Mouse (Mus musculus) telencephalon, adult 2 months (tissue): ENCODE data around the gene Hdac9.
A peak's percentile ranks its signal among the peaks of the same experiment; 100 is the strongest.

Experiments
- DNase-seq: peaks from one replicate; pipeline ENCODE4 v3.0.0-alpha.2; 2011; ENCODE audit warnings: low read depth, low spot score

Hdac9 gene

DNA sequence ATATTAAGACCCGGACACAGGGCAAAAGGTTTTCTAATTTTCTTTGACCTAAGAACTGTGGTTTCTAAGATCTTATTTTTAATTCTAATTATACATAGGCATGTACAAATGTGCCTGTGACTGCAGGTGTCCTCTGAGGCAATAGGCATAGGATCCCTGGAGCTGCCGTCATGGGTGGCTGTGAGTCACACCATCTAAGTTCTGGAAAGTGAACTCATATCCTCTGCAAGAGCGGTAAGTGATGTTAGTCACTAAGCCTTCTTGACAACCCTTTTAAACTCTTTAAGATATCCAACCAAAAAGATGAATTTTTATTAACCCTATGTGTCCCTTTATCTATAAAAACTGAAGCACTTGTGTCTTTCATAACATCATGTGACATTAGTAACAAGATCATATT is 304.4 kb downstream of the Hdac9 start:
- no peak for DNase-seq

DNA sequence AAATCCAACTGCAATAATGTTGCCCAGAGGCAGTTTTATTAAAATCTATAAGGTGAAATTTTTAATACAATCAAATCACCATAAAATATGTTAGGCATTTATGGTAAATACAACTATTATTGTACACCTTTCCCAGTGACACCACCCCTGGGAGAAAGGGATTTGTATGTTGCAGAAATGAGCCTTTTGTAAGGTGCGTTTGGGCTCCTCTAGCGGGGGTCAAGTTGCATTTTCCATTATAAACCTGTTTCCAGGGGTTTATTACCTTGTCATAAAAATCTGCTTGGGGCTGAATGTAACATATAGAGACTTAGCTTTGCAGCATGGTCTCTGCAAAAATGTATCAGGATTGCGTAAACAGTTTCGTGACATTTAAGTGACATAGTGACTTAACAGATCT is 312.4 kb downstream of the Hdac9 start:
- DNase-seq = no peak

DNA sequence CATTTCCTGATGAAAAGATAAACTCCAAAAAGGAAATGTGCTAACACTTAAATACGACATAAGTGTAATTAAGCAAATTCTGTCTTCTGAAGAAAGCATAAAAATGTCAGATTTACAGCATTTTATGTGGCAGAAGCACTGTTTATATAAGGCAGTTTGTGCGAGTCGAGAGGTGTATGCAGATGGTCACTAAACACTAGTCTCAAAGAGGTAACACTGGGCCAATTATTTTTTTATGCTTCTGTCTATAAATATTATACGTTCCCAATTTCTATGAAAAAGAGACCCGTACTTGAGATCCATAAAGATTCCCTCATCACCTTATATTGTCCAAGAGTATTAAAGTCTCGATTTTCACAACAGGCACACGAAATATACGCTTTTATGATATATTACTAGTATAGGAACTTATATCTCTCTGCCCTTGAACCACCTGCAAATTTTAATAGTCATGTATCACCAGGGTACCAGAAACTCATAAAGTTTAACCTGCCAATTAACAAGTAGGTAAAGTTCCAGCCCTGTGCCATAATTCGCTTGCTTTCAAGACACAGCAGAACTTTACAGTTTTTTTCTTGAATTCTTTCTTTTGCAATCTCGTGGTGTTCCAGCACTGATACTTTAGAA is 322.6 kb downstream of the Hdac9 start:
- no peak for DNase-seq

DNA sequence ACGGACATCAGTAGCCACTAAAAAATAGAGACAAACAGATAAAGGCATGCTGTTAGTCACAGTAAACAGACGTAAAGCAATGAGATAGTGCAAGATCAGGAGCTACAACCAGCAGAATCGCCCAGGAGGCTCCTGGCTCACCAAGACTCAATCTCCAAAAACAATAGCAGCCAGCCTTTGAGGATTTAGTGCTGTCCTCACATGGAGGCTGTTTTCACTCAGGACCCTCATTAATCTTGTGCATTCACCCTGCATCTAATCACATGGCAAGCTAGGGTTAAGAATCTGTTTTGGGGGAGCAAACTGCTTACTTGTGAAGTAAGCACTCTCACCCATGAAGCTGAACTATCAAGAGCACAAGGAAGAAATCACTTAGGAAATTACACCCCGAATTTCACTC is 329.7 kb downstream of the Hdac9 start:
- DNase-seq = no peak

DNA sequence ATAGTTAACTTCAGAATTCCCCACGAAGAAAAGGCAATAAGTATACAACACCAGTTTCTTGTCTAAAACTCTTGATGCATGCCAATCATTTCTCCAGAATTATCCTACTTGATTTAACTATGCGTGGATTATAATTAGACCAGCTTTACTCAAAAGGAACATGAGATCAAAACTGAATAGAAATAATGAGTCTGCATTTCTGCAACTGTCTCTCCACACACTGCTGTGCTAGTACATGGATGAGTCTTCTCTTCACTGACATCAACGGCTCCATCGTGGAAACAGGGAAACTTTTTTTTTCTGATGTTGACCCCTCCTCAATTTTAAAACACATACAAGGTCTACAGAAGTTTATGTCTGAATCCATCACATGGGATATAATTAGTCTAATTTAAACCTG is 334.4 kb downstream of the Hdac9 start:
- no peak for DNase-seq

DNA sequence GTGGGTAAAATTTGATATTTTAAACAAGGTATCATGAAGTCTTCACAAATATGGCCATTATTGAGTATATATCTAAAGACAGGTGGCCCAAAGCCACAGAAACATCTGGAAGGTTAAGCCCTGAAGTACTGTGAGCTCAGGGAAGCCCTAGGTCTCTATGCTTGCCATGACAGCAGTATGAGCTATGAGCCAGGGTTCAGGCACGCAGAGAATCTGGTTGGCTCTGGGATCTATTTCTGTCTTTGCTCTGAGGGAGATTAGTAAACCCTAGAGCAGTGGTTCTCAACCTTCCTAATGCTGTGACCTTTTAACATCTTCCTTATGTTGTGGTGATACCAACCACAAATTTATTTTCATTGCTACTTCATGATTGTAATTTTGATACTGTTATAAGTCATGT is 337.7 kb downstream of the Hdac9 start:
- DNase-seq = no peak

DNA sequence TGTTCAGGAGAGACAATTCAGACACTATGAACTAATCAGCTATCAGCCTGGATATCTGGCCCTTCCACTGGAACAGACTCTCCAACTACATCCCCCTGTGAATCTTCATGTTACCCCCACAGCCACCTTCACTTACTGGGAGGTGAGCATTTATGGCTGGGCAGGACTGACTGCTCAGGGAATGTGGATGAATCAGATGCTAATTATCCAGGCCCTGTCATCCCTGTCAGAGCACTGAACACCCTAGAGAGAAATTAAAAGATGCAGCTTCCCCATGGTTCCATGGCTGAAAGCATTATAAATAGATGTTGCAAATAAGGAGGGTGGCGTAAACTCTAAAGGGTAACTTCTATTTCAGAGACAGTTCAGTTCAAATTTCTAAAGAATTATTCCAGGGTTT is 345.8 kb downstream of the Hdac9 start:
- no peak for DNase-seq

DNA sequence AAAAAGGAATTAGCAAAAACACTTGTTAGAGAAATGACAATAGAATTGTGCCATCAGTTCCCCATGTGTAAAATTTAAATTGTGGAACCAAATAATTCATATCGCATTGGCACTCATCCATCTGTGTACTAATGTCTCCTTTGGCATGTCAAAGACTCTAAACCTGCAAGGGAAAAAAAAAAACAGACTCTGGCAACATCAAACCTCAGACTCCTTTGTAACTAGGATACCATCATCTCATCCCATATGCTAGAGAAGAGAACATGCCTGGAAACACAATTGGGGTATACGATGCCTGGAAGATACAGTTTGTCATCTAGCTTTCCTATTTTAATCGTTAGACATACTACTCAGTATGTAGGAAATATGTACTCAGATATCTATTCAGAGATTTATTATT is 347.4 kb downstream of the Hdac9 start:
- no peak for DNase-seq

DNA sequence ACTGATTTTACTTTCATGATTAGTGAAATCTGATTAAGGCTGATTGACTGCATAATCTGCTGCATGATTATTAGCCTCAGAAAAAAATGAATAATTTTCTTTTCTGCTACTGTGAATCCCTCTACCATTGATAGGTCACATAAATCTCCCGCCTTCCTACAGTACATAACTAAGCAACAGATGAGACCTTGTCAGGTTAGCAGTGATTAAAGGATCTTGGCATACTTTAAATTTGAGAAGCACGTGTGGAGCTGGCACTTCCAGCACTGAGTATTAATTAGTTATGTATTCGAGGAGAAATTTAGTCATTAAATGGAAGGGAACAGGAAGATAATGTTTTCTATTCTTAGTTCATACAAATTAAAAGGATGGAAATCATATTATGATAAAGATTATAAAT is 347.8 kb downstream of the Hdac9 start:
- no peak for DNase-seq

DNA sequence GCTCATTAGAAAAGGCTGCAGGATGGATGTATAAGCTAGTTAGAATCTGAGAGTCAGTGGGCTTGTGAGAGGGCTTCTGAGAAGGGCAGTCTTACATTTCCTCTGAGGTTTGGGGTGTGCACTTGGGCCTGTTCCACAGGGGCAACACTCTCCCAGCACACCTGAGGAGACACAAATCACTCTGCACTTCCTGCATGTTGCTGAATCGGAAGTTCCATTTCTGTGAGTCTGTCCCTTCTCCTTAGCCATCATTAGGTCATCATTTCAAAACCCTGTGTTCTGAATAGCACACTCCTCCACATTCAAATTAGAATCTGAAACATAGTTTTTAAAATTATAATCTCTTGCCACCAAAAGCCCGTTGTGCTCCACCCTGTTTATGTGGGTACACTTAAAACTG is 354.6 kb downstream of the Hdac9 start:
- no peak for DNase-seq

DNA sequence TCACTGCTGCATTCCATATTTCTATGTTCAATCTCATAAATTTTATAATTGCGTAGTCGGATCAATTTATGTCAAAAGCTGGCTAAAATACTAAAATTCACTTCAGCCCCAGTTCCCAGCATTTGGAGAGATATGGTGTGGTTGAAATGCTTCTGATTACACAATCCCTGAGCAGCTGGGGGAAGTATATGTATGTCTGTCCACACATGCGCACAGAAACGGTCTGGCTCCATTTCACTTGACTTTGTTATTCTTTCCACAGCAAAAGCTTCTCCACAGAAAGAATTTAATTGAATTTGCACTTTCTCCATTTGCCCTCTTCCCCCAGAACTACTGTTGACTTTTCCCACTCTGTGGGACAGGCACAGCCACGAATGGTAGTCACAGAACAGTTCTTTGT is 357.9 kb downstream of the Hdac9 start:
- no peak for DNase-seq

DNA sequence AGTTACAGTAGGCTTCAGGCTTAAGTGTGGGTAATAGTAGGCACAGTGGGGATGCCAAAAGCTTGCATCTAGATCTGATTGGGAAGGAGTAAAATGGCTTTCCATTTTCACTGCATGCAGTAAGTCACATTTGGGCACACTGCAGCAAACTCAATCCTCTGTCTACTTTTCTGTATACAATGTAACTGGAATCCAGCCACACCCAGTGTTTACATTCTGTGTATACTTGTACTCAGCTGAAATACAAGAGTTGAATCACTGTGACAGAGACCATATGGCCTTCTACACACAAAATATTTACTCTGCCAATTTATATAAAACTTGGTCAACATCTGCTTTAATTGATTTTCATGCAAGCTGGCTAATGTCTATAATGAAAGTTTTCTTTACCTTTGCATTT is 362.1 kb downstream of the Hdac9 start:
- no peak for DNase-seq

DNA sequence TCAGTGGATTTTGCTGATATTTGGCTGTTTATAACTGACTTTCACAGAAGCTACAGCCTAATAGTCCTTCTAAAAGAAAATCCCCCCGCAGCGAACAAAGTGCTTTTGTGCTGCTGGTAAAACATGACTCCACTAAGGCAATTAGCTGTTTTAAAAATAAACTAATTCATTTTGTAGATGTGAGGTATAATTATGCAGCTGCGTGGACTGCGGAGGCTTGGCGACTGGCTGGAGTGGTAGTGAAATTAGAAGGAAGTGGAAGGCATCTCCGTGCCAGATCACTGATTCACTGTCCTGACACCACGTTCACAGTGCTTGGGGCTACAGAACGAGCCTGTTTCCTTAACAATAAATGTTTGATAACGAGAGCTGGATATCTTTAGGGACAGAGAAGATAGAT is 366.6 kb downstream of the Hdac9 start:
- DNase-seq = no peak

DNA sequence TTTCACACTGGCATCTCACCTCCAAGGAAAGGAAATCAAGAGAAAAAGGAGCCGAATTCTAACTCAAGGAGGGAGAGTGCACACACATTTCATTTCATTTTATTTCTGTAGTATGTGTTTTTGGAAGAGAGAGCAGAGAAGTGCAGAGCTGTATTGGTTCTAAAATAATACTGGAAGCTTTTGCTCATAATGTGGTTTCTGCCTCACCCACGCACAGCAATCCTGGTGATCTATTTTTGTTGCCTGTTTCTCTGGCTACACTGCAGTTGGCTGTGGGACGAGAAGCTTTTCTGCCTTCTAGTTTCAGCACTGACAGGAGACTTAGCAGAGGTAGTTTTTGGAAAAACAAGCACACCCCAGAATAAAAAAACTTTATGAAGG is 387.7 kb downstream of the Hdac9 start:
- peak; percentile 91 for DNase-seq

DNA sequence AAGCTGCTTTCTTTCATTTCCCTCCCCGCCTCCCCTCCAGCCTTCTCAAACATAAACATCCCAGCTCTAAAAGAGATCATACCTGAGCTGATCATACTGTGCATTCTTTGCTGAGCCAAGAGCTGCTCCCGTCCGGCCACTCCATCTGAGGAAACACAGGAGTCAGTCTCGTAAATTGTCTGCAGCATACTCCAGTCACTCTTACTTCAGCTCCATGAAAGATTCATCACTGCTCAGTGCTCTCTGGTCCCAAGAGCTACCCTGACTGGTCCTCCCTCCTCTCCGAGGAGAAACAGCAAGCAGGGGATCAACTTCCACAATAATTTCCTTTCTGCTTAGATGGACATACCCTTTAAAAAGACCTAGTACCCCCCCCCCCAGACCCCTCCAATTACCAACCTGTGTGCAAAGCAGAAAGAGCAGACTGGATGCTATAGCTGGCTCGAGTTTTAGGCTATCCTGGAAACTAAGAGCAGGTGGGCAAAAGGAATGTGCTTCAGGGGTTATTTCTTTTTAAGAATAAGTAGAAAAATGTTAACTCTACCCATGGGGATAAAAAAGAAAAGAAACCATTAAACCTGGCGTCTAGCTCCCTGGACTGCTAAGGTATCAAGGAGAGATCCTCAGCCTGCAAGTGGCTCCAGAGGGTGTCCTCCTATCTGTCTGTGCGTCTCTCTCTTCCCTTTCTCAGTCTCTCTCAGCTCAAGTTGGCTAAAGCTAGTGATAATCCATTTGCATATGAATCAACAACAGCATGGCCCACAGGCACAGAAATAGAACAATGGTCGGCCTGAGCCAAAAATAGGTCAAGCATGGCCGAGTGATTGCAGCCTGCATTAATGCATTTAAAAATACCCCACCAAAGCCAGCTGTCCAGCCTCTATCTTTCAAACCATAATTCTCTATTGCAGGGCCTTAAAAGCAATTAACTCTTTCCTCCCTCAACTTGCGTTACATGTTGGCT is 388.4 kb downstream of the Hdac9 start:
- DNase-seq = peak; percentile 72

DNA sequence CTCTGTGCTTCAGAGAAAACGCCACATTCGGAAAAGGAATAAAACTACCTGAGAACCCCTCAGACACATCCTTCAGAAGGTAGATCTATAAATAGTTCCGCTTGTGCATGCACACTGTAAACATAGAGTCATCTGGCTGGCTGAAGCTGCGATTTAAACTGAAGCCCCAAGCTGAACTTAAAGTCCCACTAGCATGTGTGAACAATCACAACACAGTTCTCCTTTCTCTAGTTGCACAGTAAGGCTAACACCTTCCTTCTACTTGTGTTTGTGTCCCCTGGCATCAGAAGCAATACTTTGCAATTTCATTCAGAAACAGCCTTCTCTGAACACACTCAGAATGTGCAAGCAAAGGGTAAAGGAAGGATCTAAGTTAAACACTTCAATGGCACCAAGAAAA is 389.1 kb downstream of the Hdac9 start:
- no peak for DNase-seq

DNA sequence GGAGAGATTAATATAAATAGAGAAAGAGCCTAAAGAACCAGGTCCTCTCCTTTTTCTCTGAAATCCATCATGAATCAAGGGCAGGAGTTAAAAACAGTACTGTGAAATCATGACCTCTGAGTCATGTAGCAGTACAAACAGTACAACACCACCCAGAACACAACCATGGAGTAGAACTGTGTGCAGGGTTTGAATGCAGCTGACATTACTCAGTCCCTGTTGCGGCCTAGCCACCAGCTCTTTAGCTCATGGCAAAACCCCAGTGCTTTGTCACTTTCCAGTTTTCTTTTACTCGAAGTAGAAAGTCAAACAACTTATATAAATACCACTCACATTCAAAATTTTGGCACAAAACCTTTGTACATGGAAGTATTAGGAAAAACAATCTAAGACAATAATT is 395.4 kb downstream of the Hdac9 start:
- DNase-seq = no peak

DNA sequence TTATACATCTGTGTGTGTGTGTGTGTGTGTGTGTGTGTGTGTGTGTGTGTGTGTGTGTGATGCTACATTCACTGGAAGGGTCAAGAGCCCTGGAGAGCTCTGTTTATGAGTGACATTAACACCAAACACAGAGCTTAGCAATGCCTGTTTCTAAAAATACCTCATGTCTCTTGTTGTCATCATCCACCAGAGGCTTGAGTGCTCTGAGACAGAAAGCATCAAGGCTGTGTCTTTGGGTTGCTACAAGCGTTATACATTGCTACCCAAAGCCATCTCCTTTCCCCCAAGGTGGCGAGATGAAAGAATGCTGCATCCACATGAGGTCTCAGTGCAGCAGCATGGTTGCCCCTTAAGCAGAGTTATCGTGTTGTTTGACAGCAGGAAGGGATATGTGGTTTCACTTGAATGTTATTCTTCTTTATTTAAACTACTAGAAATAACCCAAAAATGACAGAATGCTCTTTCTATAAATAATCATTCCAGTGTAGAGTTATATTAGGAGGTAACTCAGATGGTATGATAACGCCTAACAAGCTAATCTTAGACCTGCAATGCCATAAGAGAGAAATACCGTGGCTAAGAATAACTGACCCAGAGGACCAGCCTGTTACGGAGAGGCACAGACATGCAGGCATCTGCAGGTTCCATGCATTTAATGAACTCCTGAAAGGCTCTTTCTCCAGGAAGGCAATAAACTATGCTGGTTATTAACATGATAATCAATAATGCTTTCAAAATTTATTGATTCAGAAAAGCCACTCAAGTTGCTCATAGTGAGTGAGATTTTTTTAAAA is 399.9 kb downstream of the Hdac9 start:
- no peak for DNase-seq

DNA sequence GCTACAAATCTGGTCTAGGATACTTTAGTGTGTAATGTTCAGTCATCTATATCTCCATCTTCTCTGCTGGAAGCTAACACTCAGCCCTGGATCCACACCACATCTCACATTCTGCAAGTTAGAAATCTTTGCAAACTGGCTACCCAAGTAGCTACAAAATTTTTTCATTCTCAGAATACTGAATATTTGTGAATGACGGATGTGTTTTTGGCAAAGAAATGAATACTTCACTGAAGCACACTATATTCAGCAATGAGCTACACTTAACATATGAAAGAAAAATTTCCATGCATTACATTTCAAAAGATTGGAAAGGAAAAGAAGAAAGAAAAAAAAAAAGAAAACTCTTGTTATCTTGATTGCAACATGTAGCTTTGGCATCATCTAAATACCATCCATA is 410.6 kb downstream of the Hdac9 start:
- no peak for DNase-seq

DNA sequence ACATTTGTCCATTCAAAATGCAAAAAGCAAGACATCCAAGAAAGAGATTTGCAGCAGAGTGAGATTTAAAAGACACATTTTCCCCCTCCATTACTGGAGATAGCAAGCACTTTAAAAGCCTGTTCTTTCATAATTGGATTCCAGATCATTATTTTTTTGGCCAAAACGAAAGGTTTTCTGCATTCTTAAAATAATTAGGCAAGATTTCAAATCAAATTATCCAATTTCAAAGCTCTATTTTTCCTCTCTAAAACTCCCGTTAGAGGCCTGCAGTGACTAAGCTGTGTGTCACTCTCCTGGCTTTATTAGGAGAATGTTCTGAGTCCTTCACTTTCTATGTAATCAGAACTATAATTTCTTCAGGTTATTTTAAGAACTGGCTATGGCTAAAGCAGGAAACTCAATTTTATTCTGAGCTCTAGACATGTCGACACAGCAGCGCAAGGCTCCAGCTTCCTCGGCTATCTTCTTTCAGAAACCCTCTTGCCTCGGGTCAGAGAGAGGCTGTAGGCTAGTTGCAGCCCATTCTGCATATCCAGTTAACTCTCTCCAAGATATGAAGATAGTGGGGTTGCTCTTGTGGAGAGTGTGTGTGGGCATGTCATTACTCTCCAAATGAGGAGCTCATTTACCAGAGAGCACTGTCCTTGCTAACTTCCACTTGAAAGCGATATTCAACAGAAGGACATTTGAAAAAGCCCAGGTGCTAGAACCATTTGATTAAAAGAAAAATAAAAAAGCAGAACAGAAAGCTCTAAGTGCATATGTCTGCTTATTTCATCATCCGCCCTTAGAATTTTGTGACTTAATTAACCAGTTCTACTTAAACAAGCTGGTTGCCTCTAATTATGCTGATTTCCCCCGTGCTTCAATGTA is 417.9 kb downstream of the Hdac9 start:
- DNase-seq = no peak

DNA sequence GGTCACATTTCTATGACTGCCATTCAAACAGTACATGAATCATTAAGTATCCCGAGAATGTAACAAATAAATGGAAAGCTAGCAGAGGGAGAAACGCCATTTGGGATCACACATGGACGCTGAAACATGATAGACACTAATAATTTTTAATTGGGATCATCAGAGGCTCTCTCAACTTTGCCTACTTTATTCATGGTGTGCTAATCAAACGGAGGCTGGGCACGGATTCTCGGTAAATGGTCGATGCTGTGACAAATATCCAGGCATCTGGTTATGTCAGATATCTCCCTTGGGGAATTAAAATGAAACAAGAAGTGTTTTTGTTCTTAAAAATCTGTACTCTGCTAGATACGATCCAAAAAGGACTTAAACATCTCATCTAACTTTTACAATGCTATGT is 418.6 kb downstream of the Hdac9 start:
- DNase-seq = no peak

DNA sequence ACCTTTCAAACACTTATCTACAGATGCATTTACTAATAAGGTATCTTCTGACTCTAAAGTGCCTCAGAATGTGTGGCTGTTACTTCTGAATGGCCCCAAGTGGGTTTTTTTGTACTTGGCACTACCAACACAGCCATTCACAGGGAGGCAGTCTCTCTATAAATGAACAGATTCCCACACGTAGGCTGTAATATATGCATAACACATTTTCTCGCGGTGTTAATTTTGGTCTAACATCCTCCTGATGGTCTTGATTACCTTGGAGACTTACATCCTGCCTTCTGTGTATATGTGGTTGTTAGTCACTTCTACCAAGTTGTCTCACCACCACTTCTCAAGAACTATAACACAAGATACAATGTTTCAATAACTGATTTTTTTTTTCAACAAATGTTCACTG is 419.2 kb downstream of the Hdac9 start:
- peak; percentile 84 for DNase-seq
